Mouse (Mus musculus) effector memory CD4-positive, alpha-beta T cell, adult 5 months (primary cell): ENCODE results near the gene Hesx1. TPM values are rescaled to one million over a fixed set of nuclear protein-coding genes. Genes with fewer than 3 reads are reported as not detected.

Source experiments
- polyA plus RNA-seq: library from polyadenylated mRNA; unstranded; fragments of 100-300 nt; shearing (Covaris generic); gene quantifications from one replicate; pipeline ENCODE4 v1.2.1, GENCODE M21; 2017

The Hesx1 gene
- polyA plus RNA-seq, result not detected

GRCm38 (mm10) chr14:26994211-26994741, at the start of gene Hesx1:
TSS of gene Hesx1 (plus strand) at chr14:26994416.

GRCm38 (mm10) chr14:26971106-26971789, 23.0 kb upstream of the Hesx1 start, which contains the start of gene Appl1:
TSS of gene Appl1 (minus strand) at chr14:26971232.

GRCm38 (mm10) chr14:27038783-27039182, 44.6 kb downstream of the Hesx1 start, which contains the start of gene Il17rd:
TSS of gene Il17rd (plus strand) at chr14:27038941.

Other genes with a start within 250 kb of the Hesx1 start
- not detected for gene Asb14, start 99.9 kb upstream of the Hesx1 start, polyA plus RNA-seq
- gene Appl1, start 23.2 kb upstream of the Hesx1 start, polyA plus RNA-seq, result 48.5 TPM
- gene Il17rd, start 44.5 kb downstream of the Hesx1 start, polyA plus RNA-seq, result 0.59 TPM
- 228 TPM for gene Arhgef3, start 120.5 kb downstream of the Hesx1 start, polyA plus RNA-seq